Comparison of ENCODE assay signal across 1 mouse cellular context in genomic region chr5:151642102-151642501, GRCm38 (mm10).
TF ChIP-seq lines count a peak whose summit lies in the region.

No protein-coding gene starts in this region.

TF ChIP-seq in MEL, 35 proteins besides CTCF, POLR2A, EP300 and RAD21:
- TF ChIP-seq ETS1 (IDR thresholded peaks at IDR 0.05; ENCODE audit: low read depth, low read length) (no peak), MAZ (IDR thresholded peaks at IDR 0.05; ENCODE audit: low read depth, low read length) (no peak), CHD2 (IDR thresholded peaks at IDR 0.05; ENCODE audit: low read length) (no peak), ZMIZ1 (IDR thresholded peaks at IDR 0.05; ENCODE audit: low read depth, low read length) (no peak), MXI1 (IDR thresholded peaks at IDR 0.05; ENCODE audit: low read depth, low read length) (no peak), POLR2AphosphoS2 (IDR thresholded peaks at IDR 0.05; ENCODE audit: low read length) (0 out of 2 replicates have a peak, but pooled peaks have one; percentile 37), GABPA (IDR thresholded peaks at IDR 0.05; ENCODE audit: low read depth, low read length) (no peak)
